Mouse (Mus musculus) embryonic facial prominence, embryonic 10.5 days (tissue): ENCODE measurements around the gene Gm5737. TPM values are rescaled to one million over a fixed set of nuclear protein-coding genes. Genes with fewer than 3 reads are reported as not detected.

Experiments
- DNase-seq: peaks from one replicate; pipeline ENCODE4 v3.0.0-alpha.2; 2017; ENCODE audit warnings: low spot score
- H3K27ac ChIP-seq: fragments of 300-500 bp; sonication (generic); replicated peaks from 2 replicates; pipeline ENCODE4 v1.5.1; 2016; ENCODE audit warnings: mild to moderate bottlenecking
- H3K27me3 ChIP-seq: fragments of 300-500 bp; sonication (generic); replicated peaks from 2 replicates; pipeline ENCODE4 v1.6.1; 2016; ENCODE audit warnings: low read depth, mild to moderate bottlenecking; ENCODE audit not compliant: poor library complexity, severe bottlenecking
- H3K36me3 ChIP-seq: fragments of 300-500 bp; sonication (generic); replicated peaks from 2 replicates; pipeline ENCODE4 v1.6.1; 2016; ENCODE audit warnings: mild to moderate bottlenecking, moderate library complexity
- H3K4me1 ChIP-seq: fragments of 300-500 bp; sonication (generic); 2 replicates; pipeline ENCODE4 v1.6.1; 2016
- H3K4me3 ChIP-seq: fragments of 300-500 bp; sonication (generic); 2 replicates; pipeline ENCODE4 v1.5.1; 2016; ENCODE audit warnings: mild to moderate bottlenecking, moderate library complexity
- H3K9me3 ChIP-seq: fragments of 300-500 bp; sonication (generic); 2 replicates; pipeline ENCODE4 v1.6.1; 2016; ENCODE audit warnings: mild to moderate bottlenecking
- WGBS: fragments of 180-500 bp; shearing (Covaris S2); methylation state at CpG from one replicate; pipeline ENCODE4 v1.1.7; 2016; 5-methylcytosine and 5-hydroxymethylcytosine counted together
- polyA plus RNA-seq: library from polyadenylated mRNA; unstranded; fragments of >200 nt; fragmentation: Nextera tagmentation; extraction: Ambion mirVana; gene quantifications from 2 replicates; pipeline ENCODE4 v1.2.1, GENCODE M21; 2016

Gene Gm5737
- polyA plus RNA-seq, 1 experiment from 2014 or later, result not detected

GRCm38 (mm10) chr7:120848831-120849512 is 36.8 kb downstream of the Gm5737 start:
- Histone ChIP-seq H3K9me3 (no peaks in the 10 kb centered on the region), H3K4me1 (peaks cover 34% of the 10 kb centered on the region), H3K4me3 (no peak overlapping the region), H3K27me3 (peaks cover 27% of the 10 kb centered on the region), H3K36me3 (peaks cover 23% of the 10 kb centered on the region), H3K27ac (no peak overlapping the region)
- DNase-seq, result no peak
- WGBS, result 95% methylated on average over 3 of the region's 3 CpGs

GRCm38 (mm10) chr7:120850165-120850564 is 38.0 kb downstream of the Gm5737 start:
- 96% methylated on average over 3 of the region's 3 CpGs for WGBS
- H3K9me3 ChIP-seq, result no peaks in the 10 kb centered on the region
- no peak overlapping the region for H3K4me3 ChIP-seq
- no peak for DNase-seq
- peaks cover 22% of the 10 kb centered on the region for H3K4me1 ChIP-seq
- H3K36me3 ChIP-seq, result peaks cover 23% of the 10 kb centered on the region
- no peak overlapping the region for H3K27ac ChIP-seq
- peaks cover 15% of the 10 kb centered on the region for H3K27me3 ChIP-seq

- H3K9me3 ChIP-seq, result no peaks in the 10 kb centered on the region
- H3K27ac ChIP-seq, result no peak overlapping the region
- 92% methylated on average over 11 of the region's 11 CpGs for WGBS
- H3K4me3 ChIP-seq, result no peak overlapping the region
- peaks cover 22% of the 10 kb centered on the region for H3K36me3 ChIP-seq
- no peaks in the 10 kb centered on the region for H3K27me3 ChIP-seq
- DNase-seq, result no peak
- peaks cover 50% of the 10 kb centered on the region for H3K4me1 ChIP-seq
Measured at GRCm38 (mm10) chr7:120859854-120860253, 47.7 kb downstream of the Gm5737 start.

GRCm38 (mm10) chr7:120860799-120861487 is 48.8 kb downstream of the Gm5737 start:
- H3K4me1 ChIP-seq, result peaks cover 61% of the 10 kb centered on the region
- WGBS, result 52% methylated on average over 10 of the region's 10 CpGs
- no peak overlapping the region for H3K4me3 ChIP-seq
- H3K9me3 ChIP-seq, result no peaks in the 10 kb centered on the region
- H3K27ac ChIP-seq, result peak overlapping the region; percentile 32; the same call in 1 of the 2 replicates
- no peaks in the 10 kb centered on the region for H3K27me3 ChIP-seq
- H3K36me3 ChIP-seq, result peaks cover 22% of the 10 kb centered on the region
- DNase-seq, result no peak

GRCm38 (mm10) chr7:120861488-120862047 is 49.4 kb downstream of the Gm5737 start:
- Histone ChIP-seq H3K27ac (peak overlapping the region; percentile 81), H3K9me3 (no peaks in the 10 kb centered on the region), H3K4me3 (peak overlapping the region; percentile 38), H3K4me1 (peaks cover 68% of the 10 kb centered on the region), H3K36me3 (peaks cover 22% of the 10 kb centered on the region), H3K27me3 (no peaks in the 10 kb centered on the region)
- 15% methylated on average over 2 of the region's 2 CpGs for WGBS
- DNase-seq, result peak; percentile 24

- H3K4me1 ChIP-seq, result peaks cover 74% of the 10 kb centered on the region
- H3K9me3 ChIP-seq, result no peaks in the 10 kb centered on the region
- 6% methylated on average over 3 of the region's 3 CpGs for WGBS
- peak overlapping the region; percentile 81 for H3K27ac ChIP-seq
- H3K27me3 ChIP-seq, result no peaks in the 10 kb centered on the region
- peaks cover 22% of the 10 kb centered on the region for H3K36me3 ChIP-seq
- peak; percentile 62 for DNase-seq
- peak overlapping the region; percentile 38 for H3K4me3 ChIP-seq
Measured at GRCm38 (mm10) chr7:120862196-120862595, 50.0 kb downstream of the Gm5737 start.

GRCm38 (mm10) chr7:120862626-120863025 is 50.5 kb downstream of the Gm5737 start:
- peaks cover 77% of the 10 kb centered on the region for H3K4me1 ChIP-seq

DNA sequence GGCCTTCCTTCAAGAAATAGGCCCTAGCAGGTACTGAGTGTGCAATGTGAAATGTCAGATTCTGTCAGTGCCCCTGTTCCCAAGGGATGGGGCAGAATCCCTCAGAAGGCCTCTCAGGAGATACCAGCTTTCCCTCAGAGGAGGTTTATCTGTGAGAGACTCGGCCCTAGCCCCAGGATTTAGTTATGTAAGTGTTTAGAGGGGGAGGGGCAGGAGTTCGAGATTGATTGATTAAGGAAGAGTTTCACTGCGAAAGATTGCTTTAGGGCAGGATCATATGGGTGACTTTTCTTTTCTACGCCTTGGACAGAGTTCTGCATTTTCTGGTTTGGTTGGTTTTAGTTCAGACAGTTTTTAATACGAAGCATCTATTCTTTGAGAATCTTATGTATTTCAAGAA is 51.3 kb downstream of the Gm5737 start:
- 28% methylated on average over 5 of the region's 5 CpGs for whole genome bisulfite sequencing
- peak overlapping the region; percentile 81 for H3K27ac ChIP-seq
- H3K4me3 ChIP-seq, result no peak overlapping the region
- peaks cover 83% of the 10 kb centered on the region for H3K4me1 ChIP-seq
- no peaks in the 10 kb centered on the region for H3K27me3 ChIP-seq
- H3K9me3 ChIP-seq, result no peaks in the 10 kb centered on the region
- H3K36me3 ChIP-seq, result peaks cover 17% of the 10 kb centered on the region
- DNase-seq, result peak; percentile 39

More at GRCm38 (mm10) chr7:120862626-120863025, 50.5 kb downstream of the Gm5737 start:
- peak; percentile 62 for DNase-seq
- Histone ChIP-seq H3K9me3 (no peaks in the 10 kb centered on the region), H3K4me3 (peak overlapping the region; percentile 38), H3K27ac (peak overlapping the region; percentile 81), H3K27me3 (no peaks in the 10 kb centered on the region), H3K36me3 (peaks cover 22% of the 10 kb centered on the region)
- WGBS, result 32% methylated on average over 7 of the region's 7 CpGs

GRCm38 (mm10) chr7:120865100-120865499 is 52.9 kb downstream of the Gm5737 start:
- Histone ChIP-seq H3K27ac (peak overlapping the region; percentile 76), H3K4me3 (peak overlapping the region; percentile 14; the same call in 1 of the 2 replicates)

GRCm38 (mm10) chr7:120865832-120866231 is 53.7 kb downstream of the Gm5737 start:
- H3K27ac ChIP-seq, result peak overlapping the region; percentile 76
- WGBS, result 64% methylated on average over 4 of the region's 4 CpGs
- H3K36me3 ChIP-seq, result no peaks in the 10 kb centered on the region
- no peaks in the 10 kb centered on the region for H3K9me3 ChIP-seq
- H3K4me1 ChIP-seq, result peaks cover 73% of the 10 kb centered on the region
- no peak overlapping the region for H3K4me3 ChIP-seq
- no peak for DNase-seq
- no peaks in the 10 kb centered on the region for H3K27me3 ChIP-seq

More at GRCm38 (mm10) chr7:120865100-120865499, 52.9 kb downstream of the Gm5737 start:
- no peaks in the 10 kb centered on the region for H3K9me3 ChIP-seq
- H3K36me3 ChIP-seq, result peaks cover 3% of the 10 kb centered on the region; the same call in 1 of the 2 replicates
- DNase-seq, result peak; percentile 80
- peaks cover 80% of the 10 kb centered on the region for H3K4me1 ChIP-seq
- 18% methylated on average over 7 of the region's 7 CpGs for WGBS
- no peaks in the 10 kb centered on the region for H3K27me3 ChIP-seq

- H3K36me3 ChIP-seq, result no peaks in the 10 kb centered on the region
- H3K27me3 ChIP-seq, result no peaks in the 10 kb centered on the region
- peaks cover 64% of the 10 kb centered on the region for H3K4me1 ChIP-seq
- H3K27ac ChIP-seq, result no peak overlapping the region
- WGBS, result 81% methylated on average over 2 of the region's 2 CpGs
- no peak overlapping the region for H3K4me3 ChIP-seq
- H3K9me3 ChIP-seq, result no peaks in the 10 kb centered on the region
- no peak for DNase-seq
Measured at GRCm38 (mm10) chr7:120866684-120867083, 54.5 kb downstream of the Gm5737 start.

DNA sequence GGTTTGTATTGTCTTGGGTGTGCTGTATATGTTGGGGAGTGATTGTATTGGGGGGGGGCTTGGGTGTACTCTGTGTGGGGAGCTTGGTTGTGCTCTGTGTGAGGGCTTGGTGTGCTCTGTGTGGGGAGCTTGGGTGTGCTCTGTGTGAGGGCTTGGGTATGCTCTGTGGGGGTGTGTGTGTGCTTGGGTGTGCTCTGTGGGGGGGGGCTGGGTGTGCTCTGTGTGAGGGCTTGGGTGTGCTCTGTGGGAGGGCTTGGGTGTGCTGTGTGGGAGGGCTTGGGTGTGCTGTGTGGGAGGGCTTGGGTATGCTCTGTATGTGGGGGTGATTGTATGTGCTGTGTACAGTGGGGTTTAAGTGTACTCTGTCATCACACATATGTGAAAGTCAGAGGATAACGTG is 55.6 kb downstream of the Gm5737 start:
- H3K9me3 ChIP-seq, result no peaks in the 10 kb centered on the region
- no peak overlapping the region for H3K27ac ChIP-seq
- peaks cover 54% of the 10 kb centered on the region for H3K4me1 ChIP-seq

More for the DNA sequence above, 55.6 kb downstream of the Gm5737 start:
- H3K36me3 ChIP-seq, result no peaks in the 10 kb centered on the region
- DNase-seq, result no peak
- no peaks in the 10 kb centered on the region for H3K27me3 ChIP-seq
- no peak overlapping the region for H3K4me3 ChIP-seq
- WGBS, result 79% methylated on average over 1 of the region's 1 CpGs
